Mouse (Mus musculus) retina, adult 2 months (tissue): ENCODE results near the gene Akap8l.

Source experiments
- DNase-seq: peaks from one replicate; pipeline ENCODE4 v3.0.0-alpha.2; 2012; ENCODE audit warnings: low read depth, low spot score

Akap8l gene

GRCm38 (mm10) chr17:32358192-32358942, 8.0 kb upstream of the Akap8l start:
- no peak for DNase-seq

- DNase-seq, result no peak
These were observed 6.7 kb upstream of the Akap8l start for GRCm38 (mm10) chr17:32356766-32357760.

- DNase-seq, result no peak
These were observed 5.9 kb upstream of the Akap8l start for GRCm38 (mm10) chr17:32356281-32356680.

- DNase-seq, result no peak
These were observed 4.6 kb upstream of the Akap8l start for GRCm38 (mm10) chr17:32355031-32355430.

GRCm38 (mm10) chr17:32354211-32354610, 3.8 kb upstream of the Akap8l start:
- no peak for DNase-seq

- no peak for DNase-seq
These were observed 3.3 kb upstream of the Akap8l start for GRCm38 (mm10) chr17:32353696-32354095.

GRCm38 (mm10) chr17:32351726-32352125, 1.3 kb upstream of the Akap8l start:
- DNase-seq, result no peak

GRCm38 (mm10) chr17:32351269-32351668, 862 bp upstream of the Akap8l start:
- no peak for DNase-seq

- DNase-seq, result no peak
These were observed 491 bp downstream of the Akap8l start for GRCm38 (mm10) chr17:32349851-32350381.

GRCm38 (mm10) chr17:32349037-32349732, 1.2 kb downstream of the Akap8l start:
- DNase-seq, result no peak

- DNase-seq, result no peak
These were observed 2.0 kb downstream of the Akap8l start for GRCm38 (mm10) chr17:32348406-32348805.

- DNase-seq, result no peak
These were observed 9.3 kb downstream of the Akap8l start for GRCm38 (mm10) chr17:32341102-32341501.

- DNase-seq, result no peak
These were observed 10.3 kb downstream of the Akap8l start for GRCm38 (mm10) chr17:32340110-32340509.

GRCm38 (mm10) chr17:32335869-32336268, 14.5 kb downstream of the Akap8l start:
- no peak for DNase-seq

- no peak for DNase-seq
These were observed 15.5 kb downstream of the Akap8l start for GRCm38 (mm10) chr17:32334921-32335320.

- DNase-seq, result no peak
These were observed 16.6 kb downstream of the Akap8l start for GRCm38 (mm10) chr17:32333675-32334303.

GRCm38 (mm10) chr17:32327501-32327900, 22.9 kb downstream of the Akap8l start:
- DNase-seq, result no peak

- no peak for DNase-seq
These were observed 27.6 kb downstream of the Akap8l start for GRCm38 (mm10) chr17:32322809-32323208.

- no peak for DNase-seq
These were observed 28.6 kb downstream of the Akap8l start for GRCm38 (mm10) chr17:32321836-32322235.

GRCm38 (mm10) chr17:32321390-32321734, 29.0 kb downstream of the Akap8l start:
- no peak for DNase-seq
